Mouse (Mus musculus): Measurements from ENCODE around the gene Traf4.

DNA sequence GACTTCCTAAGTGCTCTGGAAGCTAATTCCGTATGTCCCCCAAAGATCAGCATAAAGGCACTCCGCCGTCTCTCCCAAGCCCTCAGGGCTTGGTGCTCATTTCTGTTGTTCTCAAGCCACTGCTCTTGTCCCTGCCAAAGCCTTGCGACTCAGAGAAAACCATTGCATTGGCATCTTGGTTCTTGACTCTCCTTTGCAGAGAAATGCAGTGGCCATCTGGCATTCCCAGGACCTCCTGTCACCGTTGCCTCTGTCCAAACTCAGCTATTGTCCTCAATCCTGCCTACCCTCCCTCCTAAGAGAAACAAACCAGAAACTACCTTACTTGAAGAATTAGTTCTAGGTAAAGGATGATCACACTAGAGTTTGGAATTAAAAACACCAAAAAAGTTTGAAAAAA is 9.7 kb downstream of the Traf4 start:
- no peak for TF ChIP-seq POLR2A (IDR thresholded peaks at IDR 0.05; ENCODE audit: extremely low read depth, insufficient read depth, low read length)
- no peak for TF ChIP-seq CTCF (IDR thresholded peaks at IDR 0.05; ENCODE audit: low read depth, low read length)

Data from liver, adult 2 months (tissue).